Mouse (Mus musculus) embryonic facial prominence, embryonic 15.5 days (tissue): ENCODE results near the gene Gpc5. TPM values are rescaled to one million over a fixed set of nuclear protein-coding genes. Genes with fewer than 3 reads are reported as not detected.
"Not testable (repeated sequence)": the region's sequence is repeated elsewhere in the genome, so short reads cannot be mapped to it uniquely, and the experiment has no call there.

Source experiments
- ATAC-seq: fragments of 200-750 bp; cut with Nextera tagmentation; 2 replicates; pipeline ENCODE4 v1.8.0; 2017; ENCODE audit warnings: low read depth, moderate TSS enrichment; ENCODE audit not compliant: insufficient number of reproducible peaks, low FRiP score, low TSS enrichment
- H3K27ac ChIP-seq: fragments of 300-500 bp; sonication (generic); replicated peaks from 2 replicates; pipeline ENCODE4 v1.5.1; 2015; ENCODE audit warnings: mild to moderate bottlenecking, inconsistent platforms
- H3K27me3 ChIP-seq: fragments of 300-500 bp; sonication (generic); 2 replicates; pipeline ENCODE4 v1.6.1; 2015; ENCODE audit warnings: inconsistent platforms
- H3K36me3 ChIP-seq: fragments of 300-500 bp; sonication (generic); 2 replicates; pipeline ENCODE4 v1.6.1; 2015; ENCODE audit warnings: mild to moderate bottlenecking, inconsistent platforms
- H3K4me1 ChIP-seq: fragments of 300-500 bp; sonication (generic); 2 replicates; pipeline ENCODE4 v1.6.1; 2015; ENCODE audit warnings: inconsistent platforms
- H3K4me2 ChIP-seq: fragments of 300-500 bp; sonication (generic); replicated peaks from 2 replicates; pipeline ENCODE4 v1.6.1; 2015; ENCODE audit warnings: mild to moderate bottlenecking, inconsistent platforms
- H3K4me3 ChIP-seq: fragments of 300-500 bp; sonication (generic); replicated peaks from 2 replicates; pipeline ENCODE4 v1.5.1; 2015; ENCODE audit warnings: mild to moderate bottlenecking, inconsistent platforms
- H3K9ac ChIP-seq: fragments of 300-500 bp; sonication (generic); 2 replicates; pipeline ENCODE4 v1.6.1; 2015; ENCODE audit warnings: inconsistent platforms
- H3K9me3 ChIP-seq: fragments of 300-500 bp; sonication (generic); replicated peaks from 2 replicates; pipeline ENCODE4 v1.6.1; 2016; ENCODE audit warnings: inconsistent platforms
- WGBS: fragments of 180-500 bp; shearing (Covaris S2); methylation state at CpG from one replicate; pipeline ENCODE4 v1.1.7; 2015; 5-methylcytosine and 5-hydroxymethylcytosine counted together
- polyA plus RNA-seq: library from polyadenylated mRNA; unstranded; fragments of >200 nt; fragmentation: Nextera tagmentation; extraction: Ambion mirVana; gene quantifications from 2 replicates; pipeline ENCODE4 v1.2.1, GENCODE M21; 2015

The Gpc5 gene
- polyA plus RNA-seq, 1 experiment from 2014 or later = 0.60 TPM

DNA sequence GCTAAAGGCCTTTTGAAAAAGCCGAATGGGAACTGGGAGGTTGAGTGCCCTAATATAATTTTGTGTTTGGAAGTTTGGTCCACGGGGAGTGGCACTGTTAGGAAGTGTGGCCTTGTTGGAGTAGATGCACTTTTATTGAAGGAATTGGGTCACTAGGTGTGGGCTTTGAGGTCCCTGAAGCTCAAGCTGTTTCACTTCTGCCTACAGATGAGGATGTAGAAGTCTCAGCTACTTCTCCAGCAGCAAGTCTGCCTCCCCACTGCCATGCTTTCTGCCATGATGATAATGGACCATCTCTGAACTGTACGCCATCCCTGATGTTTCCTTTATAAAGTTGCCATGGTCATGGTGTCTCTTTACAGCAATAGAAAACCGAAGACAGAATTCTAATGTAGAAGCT, 34.5 kb upstream of the Gpc5 start:
- Histone ChIP-seq H3K27me3 (no peaks in the 10 kb centered on the region), H3K9me3 (no peaks in the 10 kb centered on the region), H3K4me2 (no peak overlapping the region), H3K27ac (no peak overlapping the region), H3K9ac (no peak overlapping the region), H3K4me3 (no peak overlapping the region), H3K36me3 (no peaks in the 10 kb centered on the region), H3K4me1 (no peaks in the 10 kb centered on the region)
- no peak for ATAC-seq
- WGBS = 91% methylated on average over 4 of the region's 4 CpGs

DNA sequence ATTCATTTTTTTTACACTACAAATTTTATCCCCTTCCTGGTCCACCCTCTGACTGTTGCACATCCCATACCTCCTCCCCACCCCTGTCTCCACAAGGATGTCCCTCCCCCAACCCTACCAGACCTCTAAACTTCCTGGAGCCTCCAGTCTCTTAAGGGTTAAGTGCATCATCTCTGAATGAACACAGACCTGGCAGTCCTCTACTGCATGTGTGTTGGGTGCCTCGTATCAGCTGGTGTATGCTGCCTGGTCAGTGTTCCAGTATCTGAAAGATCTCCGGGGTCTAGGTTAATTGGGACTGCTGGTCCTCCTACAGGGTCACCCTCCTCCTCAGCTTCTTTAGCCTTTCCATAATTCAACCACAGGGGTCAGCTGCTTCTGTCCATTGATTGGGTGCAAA, 25.9 kb upstream of the Gpc5 start:
- H3K9ac ChIP-seq, H3K4me2 ChIP-seq, H3K4me3 ChIP-seq, H3K4me1 ChIP-seq, H3K36me3 ChIP-seq, ATAC-seq, H3K27ac ChIP-seq, H3K9me3 ChIP-seq, H3K27me3 ChIP-seq: not testable (repeated sequence)
- WGBS = 62% methylated on average over 2 of the region's 2 CpGs

DNA sequence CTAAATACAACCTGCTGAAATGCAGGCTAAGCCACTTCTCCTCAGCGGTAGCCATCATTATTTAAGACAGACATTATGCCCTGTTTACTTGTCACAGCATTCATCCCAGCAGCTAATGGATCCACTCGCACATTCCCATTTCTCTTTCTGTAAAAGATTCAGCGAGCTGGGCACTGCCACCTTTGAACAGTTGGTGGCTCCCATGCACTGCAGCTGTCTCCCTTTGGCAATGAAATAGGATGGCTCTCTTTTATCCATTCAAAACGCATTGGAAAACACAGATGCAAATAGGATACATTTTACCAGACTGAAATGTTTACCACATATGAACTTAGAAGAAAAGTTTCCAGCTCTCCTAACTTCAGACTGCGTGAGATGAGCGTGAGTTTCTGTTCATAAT, 21.5 kb upstream of the Gpc5 start:
- Histone ChIP-seq H3K27me3 (no peaks in the 10 kb centered on the region), H3K4me3 (peak overlapping the region; percentile 10; the same call in 1 of the 2 replicates), H3K4me1 (no peaks in the 10 kb centered on the region), H3K9me3 (no peaks in the 10 kb centered on the region), H3K9ac (no peak overlapping the region), H3K36me3 (no peaks in the 10 kb centered on the region), H3K4me2 (peak overlapping the region; percentile 32), H3K27ac (no peak overlapping the region)
- 18% methylated on average over 6 of the region's 6 CpGs for WGBS
- no peak; the same call in 1 of the 2 replicates for ATAC-seq

DNA sequence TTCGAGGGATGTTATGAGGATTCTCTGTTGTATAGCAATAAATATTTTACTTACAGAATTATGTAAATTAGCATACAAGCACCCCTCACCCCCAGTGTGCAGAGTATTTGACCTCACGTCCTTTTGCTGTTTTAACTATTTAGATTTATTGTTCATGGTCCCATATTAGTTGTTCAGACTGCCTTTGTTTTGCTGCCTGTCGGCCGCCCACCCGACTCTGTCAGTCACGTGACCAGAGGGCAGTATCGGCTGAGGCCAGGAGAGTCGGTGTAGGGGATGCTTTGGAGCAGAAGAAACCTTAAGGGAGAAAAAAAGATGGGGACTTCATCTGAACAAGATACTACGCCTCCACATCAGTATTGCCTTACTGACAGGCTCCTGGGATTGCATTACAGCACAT, 14.7 kb upstream of the Gpc5 start:
- no peak overlapping the region for H3K4me2 ChIP-seq
- 60% methylated on average over 9 of the region's 9 CpGs for WGBS
- no peaks in the 10 kb centered on the region for H3K36me3 ChIP-seq
- H3K27me3 ChIP-seq = no peaks in the 10 kb centered on the region
- no peaks in the 10 kb centered on the region for H3K9me3 ChIP-seq
- H3K4me1 ChIP-seq = no peaks in the 10 kb centered on the region
- no peak overlapping the region for H3K27ac ChIP-seq
- no peak for ATAC-seq
- no peak overlapping the region for H3K9ac ChIP-seq
- H3K4me3 ChIP-seq = no peak overlapping the region

DNA sequence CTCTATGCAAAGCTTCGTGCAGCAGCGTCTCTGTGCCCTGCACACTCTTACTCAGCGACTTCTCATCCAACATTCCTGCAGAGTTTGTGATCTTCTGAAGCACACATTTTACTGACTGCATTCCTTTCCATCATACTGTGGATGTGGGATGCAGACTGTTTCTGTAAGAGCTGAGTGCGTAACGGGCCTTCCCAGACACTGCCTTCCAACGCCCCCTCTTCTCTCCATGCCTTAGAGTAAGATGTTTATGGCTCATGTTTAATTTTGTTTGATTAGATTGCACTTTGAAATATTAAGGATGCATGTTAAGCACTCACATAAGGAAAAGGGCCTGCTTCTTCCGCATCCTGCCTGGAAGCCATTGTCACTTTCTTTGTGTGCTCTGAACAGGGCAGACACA, 14.0 kb upstream of the Gpc5 start:
- no peaks in the 10 kb centered on the region for H3K27me3 ChIP-seq
- no peak for ATAC-seq
- H3K9me3 ChIP-seq = no peaks in the 10 kb centered on the region
- no peak overlapping the region for H3K4me2 ChIP-seq
- 64% methylated on average over 7 of the region's 7 CpGs for WGBS
- H3K4me1 ChIP-seq = no peaks in the 10 kb centered on the region
- H3K27ac ChIP-seq = no peak overlapping the region
- no peak overlapping the region for H3K9ac ChIP-seq
- H3K4me3 ChIP-seq = no peak overlapping the region
- H3K36me3 ChIP-seq = no peaks in the 10 kb centered on the region

DNA sequence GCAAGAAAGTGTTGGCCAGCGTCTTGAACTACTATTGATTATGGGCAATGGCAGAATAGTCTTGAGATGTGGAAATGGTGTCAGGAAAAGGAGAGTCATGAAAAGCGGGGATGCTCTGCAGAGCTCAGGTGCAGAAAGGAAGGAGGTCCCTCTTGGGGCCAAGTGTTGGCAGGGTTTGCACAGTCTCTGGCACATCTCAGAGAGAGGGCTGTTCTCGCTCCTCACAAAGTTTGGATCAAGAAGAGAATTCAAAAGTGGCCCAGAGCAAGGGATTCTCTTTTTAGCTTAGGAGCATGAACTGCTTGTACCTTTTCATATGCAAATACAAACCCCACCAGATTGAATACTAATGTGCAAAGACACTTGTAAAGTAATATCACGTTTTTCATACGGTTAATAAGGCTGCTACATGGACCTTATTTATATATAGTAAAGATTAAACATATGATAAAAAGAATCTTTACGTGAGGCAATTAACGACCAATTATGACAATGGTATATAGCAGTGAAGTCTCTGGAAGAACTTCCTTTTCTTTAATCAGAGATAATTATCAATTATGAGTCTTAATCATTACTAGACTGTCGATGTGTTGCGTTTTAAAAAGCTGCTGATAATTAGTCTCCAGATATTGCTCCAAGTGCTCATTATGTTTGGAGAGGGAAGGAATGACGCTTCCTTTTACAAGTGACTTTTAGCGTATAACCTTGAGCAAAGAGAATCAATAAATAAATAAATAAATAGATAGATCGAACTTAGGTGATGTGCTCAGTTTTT, 10.1 kb upstream of the Gpc5 start:
- Histone ChIP-seq H3K9me3 (no peaks in the 10 kb centered on the region), H3K27me3 (no peaks in the 10 kb centered on the region), H3K27ac (no peak overlapping the region), H3K4me2 (no peak overlapping the region), H3K4me1 (no peaks in the 10 kb centered on the region), H3K4me3 (no peak overlapping the region), H3K36me3 (no peaks in the 10 kb centered on the region), H3K9ac (no peak overlapping the region)
- WGBS = 74% methylated on average over 12 of the region's 12 CpGs
- no peak for ATAC-seq

DNA sequence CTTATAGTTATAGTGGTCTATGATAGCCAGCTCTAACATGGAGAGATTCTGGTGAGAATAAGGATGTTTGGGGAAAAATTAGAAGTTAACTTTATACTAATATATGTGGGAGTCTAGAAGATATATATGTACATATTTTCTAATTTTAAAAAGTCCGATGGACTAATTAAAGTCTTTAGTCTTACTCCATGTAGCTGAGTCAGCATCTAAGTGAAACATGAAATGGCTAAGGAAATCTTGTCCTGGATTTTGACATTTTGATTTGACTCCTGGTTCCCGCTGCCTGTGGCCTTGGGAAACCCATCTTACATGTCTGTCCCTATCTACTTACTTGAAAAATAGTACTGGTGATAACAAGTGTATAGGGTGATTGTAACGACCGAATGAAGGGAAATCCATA, 1.5 kb upstream of the Gpc5 start:
- ATAC-seq = no peak
- Histone ChIP-seq H3K27me3 (peaks cover 29% of the 10 kb centered on the region), H3K36me3 (no peaks in the 10 kb centered on the region), H3K9me3 (no peaks in the 10 kb centered on the region), H3K4me3 (no peak overlapping the region), H3K9ac (no peak overlapping the region), H3K4me1 (peaks cover 7% of the 10 kb centered on the region), H3K27ac (no peak overlapping the region), H3K4me2 (no peak overlapping the region)
- 83% methylated on average over 4 of the region's 4 CpGs for WGBS

DNA sequence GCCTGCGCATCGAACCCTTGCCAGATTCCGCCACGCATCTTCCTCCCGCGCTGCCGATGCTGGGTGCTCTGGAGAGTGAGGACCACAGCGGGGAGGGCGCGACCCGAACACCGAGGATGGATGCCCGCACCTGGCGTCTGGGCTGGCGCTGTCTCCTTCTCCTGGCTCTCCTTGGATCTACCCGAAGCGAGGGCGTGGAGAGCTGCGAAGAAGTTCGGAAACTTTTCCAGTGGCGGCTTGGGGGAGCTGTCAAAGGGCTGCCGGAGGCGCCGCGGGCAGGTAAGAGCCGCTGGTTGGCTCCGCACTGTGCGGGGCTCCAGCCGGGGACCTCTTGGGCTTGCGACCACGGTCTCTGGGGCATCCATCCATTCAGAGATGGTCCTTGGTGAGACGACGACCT, 495 bp downstream of the Gpc5 start:
- Histone ChIP-seq H3K4me3 (peak overlapping the region; percentile 66), H3K9ac (peak overlapping the region; percentile 28; the same call in 1 of the 2 replicates), H3K27me3 (peaks cover 29% of the 10 kb centered on the region), H3K4me2 (peak overlapping the region; percentile 96), H3K36me3 (no peaks in the 10 kb centered on the region), H3K9me3 (no peaks in the 10 kb centered on the region), H3K27ac (no peak overlapping the region), H3K4me1 (peaks cover 7% of the 10 kb centered on the region)
- ATAC-seq = 0 out of 2 replicates have a peak, but pooled peaks have one; percentile 41
- 0% methylated on average over 33 of the region's 33 CpGs for WGBS

DNA sequence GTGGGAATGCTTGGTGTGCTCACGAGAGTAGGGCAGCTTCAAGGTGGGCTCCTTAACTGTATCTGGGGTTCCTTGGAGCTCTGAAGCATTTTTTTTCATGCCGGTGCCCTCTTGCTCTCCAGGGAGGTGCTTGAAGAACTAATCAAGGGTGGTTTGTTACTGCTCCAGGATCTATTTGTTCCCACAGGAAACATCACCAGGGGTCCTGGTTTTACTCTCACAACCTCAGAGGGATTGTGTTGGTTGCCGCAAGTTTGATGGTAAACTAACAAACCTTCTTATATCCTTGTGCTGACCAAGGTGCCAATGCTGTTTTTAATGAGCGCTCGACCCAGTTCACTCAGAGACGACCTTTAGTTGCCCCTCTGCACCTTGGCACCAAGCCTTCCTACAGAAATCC, 937 bp downstream of the Gpc5 start:
- Histone ChIP-seq H3K9me3 (no peaks in the 10 kb centered on the region), H3K36me3 (no peaks in the 10 kb centered on the region), H3K9ac (no peak overlapping the region), H3K27ac (no peak overlapping the region), H3K4me2 (peak overlapping the region; percentile 96), H3K27me3 (peaks cover 29% of the 10 kb centered on the region), H3K4me3 (peak overlapping the region; percentile 66), H3K4me1 (peaks cover 7% of the 10 kb centered on the region)
- ATAC-seq = 0 out of 2 replicates have a peak, but pooled peaks have one; percentile 8
- 27% methylated on average over 6 of the region's 6 CpGs for WGBS

DNA sequence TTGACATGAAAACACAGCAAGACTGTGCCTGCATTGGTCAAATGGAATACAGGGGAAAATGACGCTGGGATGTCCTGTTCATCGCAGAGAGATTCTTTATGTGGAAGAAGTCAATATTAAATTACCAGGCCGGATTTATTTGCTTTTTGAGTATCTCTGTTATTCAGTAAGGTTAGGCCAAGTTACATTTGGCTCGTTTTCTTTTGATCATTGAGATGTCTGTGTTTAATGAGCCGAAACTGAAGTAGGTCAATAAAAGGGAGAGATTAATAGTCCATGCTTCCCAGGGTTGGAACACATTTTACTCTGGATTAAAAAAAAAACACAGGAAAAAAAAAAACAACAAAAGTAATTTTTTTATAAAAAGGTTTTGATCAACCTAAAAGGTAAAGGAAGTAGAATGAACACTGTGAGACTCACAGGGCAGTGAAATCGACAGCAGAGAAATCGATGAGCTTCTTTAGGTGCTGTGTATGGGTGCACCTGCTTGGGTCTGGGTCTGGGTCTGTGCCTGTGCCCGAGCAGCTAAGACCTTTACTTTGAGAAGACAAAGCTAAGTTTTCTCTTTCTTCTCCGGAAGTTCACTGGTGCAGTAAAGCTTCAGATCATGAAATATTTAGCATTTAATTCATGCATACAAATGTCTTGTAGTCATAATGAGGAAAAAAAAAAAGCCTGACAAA, 8.7 kb downstream of the Gpc5 start:
- Histone ChIP-seq H3K4me3 (no peak overlapping the region), H3K27ac (no peak overlapping the region), H3K9ac (no peak overlapping the region), H3K4me1 (no peaks in the 10 kb centered on the region), H3K9me3 (no peaks in the 10 kb centered on the region), H3K27me3 (no peaks in the 10 kb centered on the region), H3K36me3 (no peaks in the 10 kb centered on the region), H3K4me2 (no peak overlapping the region)
- 77% methylated on average over 9 of the region's 9 CpGs for WGBS
- ATAC-seq = no peak

DNA sequence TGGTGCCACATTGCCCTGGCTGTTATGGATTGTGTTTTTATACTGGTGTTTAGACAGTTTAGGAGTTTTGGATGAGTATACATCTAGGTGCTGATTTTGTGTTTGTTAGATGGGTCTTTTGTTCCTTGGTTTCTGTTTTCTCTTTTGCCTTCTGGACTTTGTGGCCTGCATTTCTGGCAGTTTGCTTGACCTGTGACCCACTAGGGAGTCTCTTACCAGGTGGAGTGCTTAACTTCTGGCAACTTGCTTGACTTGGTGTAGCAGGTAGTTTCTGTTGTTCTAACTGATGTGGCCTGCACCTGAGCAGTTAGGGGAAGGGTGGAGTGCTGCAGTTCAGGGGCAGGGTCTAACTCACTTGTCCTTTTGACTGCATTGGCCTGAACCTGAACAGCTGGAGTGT, 14.3 kb downstream of the Gpc5 start:
- Histone ChIP-seq H3K4me2 (no peak overlapping the region), H3K4me1 (no peaks in the 10 kb centered on the region), H3K4me3 (no peak overlapping the region), H3K27ac (no peak overlapping the region), H3K27me3 (no peaks in the 10 kb centered on the region), H3K9me3 (no peaks in the 10 kb centered on the region), H3K36me3 (no peaks in the 10 kb centered on the region), H3K9ac (no peak overlapping the region)
- no peak for ATAC-seq

DNA sequence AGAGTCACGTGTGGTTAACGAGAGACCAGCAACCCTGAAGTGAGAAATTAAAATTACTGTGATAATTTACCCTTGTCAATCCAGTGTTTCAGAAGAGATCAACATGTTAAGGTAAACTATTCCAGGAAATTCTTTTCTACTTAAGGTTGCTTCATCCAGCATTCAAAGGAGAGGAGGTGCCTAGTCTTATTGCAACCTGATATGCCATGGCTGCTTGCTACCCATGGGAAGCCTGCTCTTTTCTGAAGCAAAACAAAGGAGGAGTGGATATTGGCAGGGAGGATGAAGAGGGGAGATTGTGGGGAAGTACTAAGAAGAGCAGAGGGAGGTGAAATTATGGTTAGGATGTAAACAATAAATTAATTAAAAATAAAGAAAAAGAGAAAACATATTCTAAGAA, 15.5 kb downstream of the Gpc5 start:
- no peak for ATAC-seq
- H3K9me3 ChIP-seq = no peaks in the 10 kb centered on the region
- no peak overlapping the region for H3K4me3 ChIP-seq
- no peaks in the 10 kb centered on the region for H3K36me3 ChIP-seq
- H3K9ac ChIP-seq = no peak overlapping the region
- no peak overlapping the region for H3K4me2 ChIP-seq
- 51% methylated on average over 2 of the region's 2 CpGs for WGBS
- no peak overlapping the region for H3K27ac ChIP-seq
- H3K4me1 ChIP-seq = no peaks in the 10 kb centered on the region
- no peaks in the 10 kb centered on the region for H3K27me3 ChIP-seq
